Mouse (Mus musculus) adrenal gland, postnatal 4 days (tissue): ENCODE results near the gene Cryzl1. TPM values are rescaled to one million over a fixed set of nuclear protein-coding genes. Genes with fewer than 3 reads are reported as not detected.

Source experiments
- DNase-seq, 2 experiments: peaks; one replicate each; pipeline ENCODE4 v3.0.0; 2021 to 2022; ENCODE audit warnings: low spot score in 2 of 2, mixed read lengths in 2 of 2
- total RNA-seq, 2 experiments: library from RNA; stranded (reverse); gene quantifications; 2 replicates each; pipeline ENCODE4 v1.2.3; 2021

Cryzl1 gene
- total RNA-seq, 2 experiments from 2014 or later: 61.0 to 67.9 TPM

DNA sequence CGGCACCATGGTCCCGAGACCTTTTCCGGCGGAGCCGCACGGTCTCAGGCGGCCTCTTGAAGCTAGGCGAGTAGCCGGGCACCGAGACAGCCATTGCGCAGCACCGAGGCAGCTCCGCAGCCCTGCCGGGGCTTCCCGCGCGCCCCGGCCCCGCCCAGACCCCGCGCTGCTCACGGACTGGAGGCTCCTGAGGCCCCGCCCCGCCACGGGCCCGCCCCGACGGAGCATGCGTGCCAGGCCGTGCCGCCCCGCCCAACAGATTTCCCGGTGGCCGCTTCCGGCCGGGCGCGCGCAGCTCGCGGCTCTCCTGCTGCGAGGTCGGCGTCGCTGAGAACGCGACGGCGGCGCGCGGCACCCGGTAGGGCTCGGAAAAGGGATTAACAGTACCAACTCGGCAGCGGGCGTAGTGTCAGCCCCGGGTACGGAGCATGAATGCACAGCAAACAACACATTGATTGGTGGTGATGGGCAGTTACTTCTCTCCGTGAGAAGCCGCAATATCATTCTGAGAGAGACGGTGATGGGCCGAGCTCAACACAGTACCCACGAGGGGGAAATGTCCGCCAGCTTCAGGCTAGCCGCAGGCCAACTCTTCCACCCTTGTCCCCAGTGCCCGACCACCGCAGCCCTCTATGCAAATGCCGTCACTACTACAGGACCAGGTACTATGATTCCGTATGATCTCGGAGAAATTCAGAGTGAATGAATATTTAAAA lies 40.0 kb downstream of the Cryzl1 start, which contains the start of gene Donson:
Gene Donson (minus strand): TSS at position 152 of the 716 bp plus-strand sequence.
- DNase-seq: peak; percentile 89 to 94

DNA sequence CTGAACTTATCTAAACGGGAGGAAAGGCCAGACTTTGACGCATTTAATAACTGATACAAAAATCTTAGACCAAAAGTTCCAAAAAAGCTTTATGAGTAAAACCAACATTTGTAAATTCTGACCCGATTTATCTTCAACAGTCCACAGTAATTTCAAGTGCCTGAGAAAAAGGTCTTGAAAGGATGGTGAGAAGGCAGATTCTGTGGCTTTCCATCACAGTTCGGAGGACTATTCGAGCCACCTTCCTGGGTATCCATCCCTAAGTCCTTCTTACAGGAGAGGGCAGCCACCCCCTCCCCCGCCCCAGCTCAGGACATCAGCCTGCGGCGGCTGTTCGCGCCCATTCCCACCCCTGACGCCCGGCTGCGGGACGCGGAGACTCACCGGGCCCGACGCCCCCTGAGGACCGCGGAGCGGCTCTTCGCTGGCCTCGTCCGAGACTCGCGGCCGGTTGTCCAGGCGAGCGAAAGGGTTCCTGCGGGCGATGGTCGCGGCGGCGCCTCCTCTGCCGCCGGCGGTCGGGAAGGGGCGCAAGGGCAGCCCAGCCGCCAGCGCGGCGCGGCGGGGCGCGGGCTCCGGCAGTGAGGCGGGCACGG lies 40.7 kb downstream of the Cryzl1 start:
- DNase-seq: no peak

DNA sequence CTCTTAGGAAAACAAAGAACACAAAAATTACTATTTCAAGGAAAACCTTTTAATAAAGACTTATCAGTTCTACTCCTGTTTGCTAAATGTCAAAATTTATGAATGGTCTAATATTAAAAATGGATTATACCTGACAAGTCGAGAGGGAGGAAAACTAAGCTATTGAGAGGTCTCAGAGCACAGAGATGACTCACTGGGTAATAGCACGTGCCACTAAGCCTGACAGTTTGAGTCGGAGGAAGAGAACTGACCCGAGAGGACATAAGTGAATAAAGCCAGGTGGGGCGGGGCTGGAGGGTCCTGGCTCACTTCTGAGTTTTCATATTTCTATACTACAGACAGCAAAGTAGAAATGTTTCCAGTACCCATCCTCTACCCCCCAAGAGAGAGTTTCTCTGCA lies 42.4 kb downstream of the Cryzl1 start:
- DNase-seq: no peak

DNA sequence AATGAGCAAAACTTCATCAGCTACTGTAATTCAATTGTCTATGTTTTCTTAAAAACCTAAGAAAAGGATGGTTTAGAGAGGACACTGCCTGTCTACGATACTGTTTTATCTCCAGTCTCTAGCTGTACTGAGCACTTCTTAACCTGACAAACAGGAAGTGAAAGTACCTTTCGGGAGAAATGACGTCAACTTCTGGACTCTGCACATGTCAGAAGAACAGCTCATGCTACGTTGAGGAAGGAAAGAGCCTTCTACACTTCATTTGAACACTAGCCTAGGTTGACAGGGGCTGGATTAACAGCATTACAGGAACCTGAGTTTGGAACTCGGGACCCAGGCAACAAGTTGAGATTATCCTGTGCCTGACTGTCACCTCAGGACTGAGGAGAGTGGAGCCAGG lies 43.2 kb downstream of the Cryzl1 start:
- DNase-seq: no peak

DNA sequence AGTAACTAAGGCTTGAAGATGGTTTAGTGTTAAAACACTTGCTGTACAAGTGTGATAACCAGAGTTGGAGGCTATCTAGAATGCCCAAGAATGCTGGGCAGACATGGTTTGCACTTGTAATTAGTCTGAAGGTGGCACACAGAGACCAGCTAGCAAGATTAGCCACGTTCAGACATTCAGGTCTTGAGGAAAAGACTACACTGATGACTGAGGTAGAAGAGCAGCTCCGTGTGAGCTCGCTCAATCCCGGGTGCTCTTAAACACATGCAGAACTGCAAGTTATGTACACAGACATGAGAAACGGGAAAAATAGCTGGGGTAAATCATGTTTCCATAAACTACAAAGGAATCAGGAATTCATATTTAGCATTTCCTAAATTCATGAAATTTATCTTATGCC lies 48.1 kb downstream of the Cryzl1 start:
- DNase-seq: no peak

DNA sequence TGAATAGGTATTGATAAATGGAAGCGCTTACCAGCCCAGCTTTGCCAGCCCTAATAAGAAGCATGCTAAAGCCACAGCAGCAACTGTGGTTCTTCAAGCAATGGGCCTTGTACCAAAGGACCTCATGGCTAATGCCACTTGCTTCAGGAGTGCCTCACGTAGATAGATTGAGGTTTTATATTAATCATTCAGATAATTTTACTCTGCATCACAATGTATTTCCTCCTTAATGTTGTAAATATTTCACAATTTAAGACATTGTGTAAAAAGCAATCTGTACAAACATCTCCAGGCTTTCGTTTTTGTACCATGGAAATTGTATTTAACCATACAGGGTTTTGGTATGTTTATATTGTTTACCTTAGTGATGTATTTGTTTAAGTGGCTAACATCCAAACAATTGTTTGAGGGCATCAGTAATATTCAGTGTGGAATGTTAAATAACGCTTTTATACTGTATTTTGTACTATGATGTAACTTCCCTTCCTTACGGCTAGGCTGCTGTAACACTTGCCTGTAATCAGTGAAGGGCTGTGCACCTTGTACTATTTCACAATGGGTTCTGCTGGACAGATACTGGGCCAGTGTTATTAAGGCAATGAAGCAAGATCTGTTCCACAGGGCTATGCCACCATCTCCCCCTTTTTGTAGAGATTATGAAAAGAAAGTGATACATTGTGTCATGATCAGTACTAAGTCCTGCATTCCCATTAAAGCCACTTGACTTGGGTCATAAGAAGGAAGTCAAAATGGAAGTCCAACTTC lies 50.4 kb downstream of the Cryzl1 start:
- no peak for DNase-seq

DNA sequence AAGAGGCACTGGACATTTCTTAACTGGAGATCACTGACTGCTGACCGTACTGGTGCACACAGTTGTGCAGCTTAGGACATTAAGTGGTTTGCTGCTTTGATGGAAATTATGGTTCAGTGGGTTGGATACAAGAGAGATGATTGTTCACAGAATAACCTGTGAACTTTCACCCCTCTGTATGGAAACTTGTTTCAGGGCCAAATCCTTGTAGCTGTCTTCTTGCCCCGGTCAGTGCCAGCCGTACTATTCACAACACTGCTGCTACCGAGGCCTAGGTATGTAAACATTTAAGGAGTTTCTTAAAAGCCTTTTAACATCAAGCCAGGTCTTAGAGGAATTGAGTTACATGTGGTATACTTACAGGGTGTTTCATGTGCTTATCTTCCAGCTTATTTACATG lies 54.3 kb downstream of the Cryzl1 start:
- no peak for DNase-seq

DNA sequence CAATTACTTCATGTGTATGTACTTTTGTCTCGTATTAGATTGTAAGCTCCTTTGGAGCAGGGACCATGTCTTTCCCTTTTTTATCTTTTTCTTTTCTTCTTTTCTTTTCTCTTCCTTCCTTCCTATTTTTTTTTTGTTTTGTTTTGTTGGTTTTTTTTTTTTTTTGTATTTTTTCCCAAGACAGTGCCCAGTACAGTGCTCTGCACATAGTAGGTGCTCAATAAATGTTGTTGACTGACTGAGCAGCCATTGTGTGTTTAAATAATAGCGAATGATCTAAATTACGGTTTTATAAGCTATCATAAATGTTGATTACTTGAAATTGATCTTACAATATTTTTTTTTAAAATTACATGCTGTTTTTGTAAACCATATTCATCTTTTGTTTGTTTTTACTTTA lies 65.0 kb downstream of the Cryzl1 start:
- DNase-seq: no peak

DNA sequence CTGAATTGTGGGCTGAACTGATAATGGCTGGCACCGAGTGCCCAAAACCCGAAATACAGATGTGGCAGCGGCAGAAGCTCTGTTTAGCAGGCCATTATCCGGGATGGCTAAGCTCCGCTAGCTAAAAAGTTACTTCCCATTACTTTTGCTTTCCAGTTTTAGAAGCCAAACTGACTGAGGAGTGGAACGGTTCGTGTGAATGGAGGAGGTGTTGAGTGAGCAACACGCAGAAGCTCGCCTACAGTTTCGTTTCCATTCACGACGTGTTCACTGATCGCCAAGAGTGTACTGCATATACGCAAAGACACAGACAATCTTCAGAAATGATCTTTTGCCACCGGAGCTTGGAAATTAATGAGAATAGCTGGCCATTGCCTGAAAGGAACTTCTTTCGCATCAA lies 66.4 kb downstream of the Cryzl1 start:
- DNase-seq: no peak

DNA sequence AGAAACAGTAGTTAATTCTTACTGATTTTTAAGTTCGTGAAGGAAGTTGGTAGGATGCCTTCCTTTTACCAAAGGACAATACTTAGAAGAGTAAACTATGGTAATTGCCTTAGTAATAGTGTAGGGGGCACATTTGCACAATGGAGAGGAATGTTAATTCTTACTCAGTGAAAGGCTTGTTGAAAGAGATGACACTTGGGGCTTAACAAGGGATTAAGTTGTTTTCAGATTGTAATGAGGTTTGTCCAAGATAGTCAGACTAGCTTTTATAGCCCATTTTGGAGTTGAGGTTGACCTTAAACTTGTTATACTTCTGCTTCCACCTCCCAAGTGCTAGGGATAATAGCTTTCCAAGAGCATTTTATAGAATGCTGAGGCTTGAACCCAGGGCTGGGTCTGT lies 67.4 kb downstream of the Cryzl1 start:
- no peak for DNase-seq

DNA sequence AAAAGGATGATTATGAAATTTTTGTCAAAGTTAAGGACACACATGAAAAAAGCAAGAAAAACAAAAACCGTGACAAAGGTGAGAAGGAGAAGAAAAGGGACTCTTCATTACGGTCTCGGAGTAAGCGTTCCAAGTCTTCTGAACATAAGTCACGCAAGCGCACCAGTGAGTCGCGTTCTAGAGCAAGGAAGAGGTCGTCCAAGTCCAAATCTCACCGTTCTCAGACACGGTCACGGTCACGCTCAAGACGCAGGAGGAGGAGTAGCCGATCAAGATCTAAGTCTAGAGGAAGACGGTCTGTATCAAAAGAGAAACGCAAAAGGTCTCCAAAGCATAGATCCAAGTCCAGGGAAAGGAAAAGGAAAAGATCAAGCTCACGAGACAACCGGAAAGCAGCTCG lies 69.0 kb downstream of the Cryzl1 start:
- DNase-seq: no peak

DNA sequence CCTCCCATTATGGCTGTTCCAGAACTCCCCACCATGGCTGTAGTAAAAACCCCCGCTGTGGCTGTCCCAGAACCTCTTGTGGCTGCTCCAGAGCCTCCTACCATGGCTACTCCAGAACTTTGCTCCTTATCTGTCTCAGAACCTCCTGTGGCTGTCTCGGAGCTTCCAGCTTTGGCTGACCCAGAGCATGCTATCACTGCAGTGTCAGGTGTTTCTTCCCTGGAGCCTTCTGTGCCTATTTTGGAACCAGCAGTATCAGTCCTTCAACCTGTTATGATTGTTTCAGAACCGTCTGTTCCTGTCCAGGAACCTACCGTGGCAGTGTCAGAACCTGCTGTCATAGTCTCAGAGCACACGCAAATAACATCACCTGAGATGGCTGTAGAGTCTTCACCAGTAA lies 70.3 kb downstream of the Cryzl1 start:
- DNase-seq: no peak

DNA sequence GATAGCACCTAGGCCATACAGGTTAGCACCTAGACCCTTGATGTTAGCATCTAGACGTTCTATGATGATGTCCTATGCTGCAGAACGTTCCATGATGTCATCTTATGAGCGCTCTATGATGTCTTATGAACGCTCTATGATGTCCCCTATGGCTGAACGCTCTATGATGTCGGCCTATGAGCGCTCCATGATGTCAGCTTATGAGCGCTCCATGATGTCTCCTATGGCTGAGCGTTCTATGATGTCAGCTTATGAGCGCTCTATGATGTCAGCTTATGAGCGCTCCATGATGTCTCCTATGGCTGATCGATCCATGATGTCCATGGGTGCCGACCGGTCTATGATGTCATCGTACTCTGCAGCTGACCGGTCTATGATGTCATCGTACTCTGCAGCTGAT lies 71.5 kb downstream of the Cryzl1 start:
- no peak for DNase-seq

DNA sequence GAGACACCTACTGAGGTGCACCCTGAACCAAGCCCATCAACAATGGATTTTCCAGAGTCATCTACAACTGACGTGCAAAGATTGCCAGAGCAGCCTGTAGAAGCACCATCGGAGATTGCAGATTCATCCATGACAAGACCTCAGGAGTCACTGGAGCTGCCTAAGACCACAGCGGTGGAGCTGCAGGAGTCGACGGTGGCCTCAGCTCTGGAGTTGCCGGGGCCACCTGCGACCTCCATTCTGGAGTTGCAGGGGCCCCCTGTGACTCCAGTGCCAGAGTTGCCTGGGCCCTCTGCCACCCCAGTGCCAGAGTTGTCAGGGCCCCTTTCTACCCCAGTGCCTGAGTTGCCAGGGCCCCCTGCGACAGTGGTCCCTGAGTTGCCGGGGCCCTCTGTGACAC lies 73.5 kb downstream of the Cryzl1 start:
- no peak for DNase-seq

DNA sequence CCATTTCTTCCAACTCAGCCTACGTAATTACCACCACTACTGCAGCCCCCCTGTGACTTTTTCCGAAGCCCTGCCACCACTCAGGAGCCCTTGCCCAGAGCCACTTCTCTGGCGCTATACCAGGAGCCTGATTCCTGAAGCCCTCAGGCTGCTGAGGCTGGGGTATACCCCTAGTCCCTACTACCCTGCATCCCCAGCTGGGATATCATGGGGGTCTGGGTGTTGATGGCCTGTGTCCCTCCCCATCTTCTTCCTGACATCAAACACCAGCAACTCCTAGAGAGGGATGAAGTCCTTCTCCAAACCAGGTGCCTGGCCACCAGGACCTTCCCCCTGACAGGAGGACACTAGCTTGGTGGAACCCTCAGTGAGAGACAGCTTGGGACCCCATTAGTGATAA lies 76.6 kb downstream of the Cryzl1 start:
- no peak for DNase-seq

DNA sequence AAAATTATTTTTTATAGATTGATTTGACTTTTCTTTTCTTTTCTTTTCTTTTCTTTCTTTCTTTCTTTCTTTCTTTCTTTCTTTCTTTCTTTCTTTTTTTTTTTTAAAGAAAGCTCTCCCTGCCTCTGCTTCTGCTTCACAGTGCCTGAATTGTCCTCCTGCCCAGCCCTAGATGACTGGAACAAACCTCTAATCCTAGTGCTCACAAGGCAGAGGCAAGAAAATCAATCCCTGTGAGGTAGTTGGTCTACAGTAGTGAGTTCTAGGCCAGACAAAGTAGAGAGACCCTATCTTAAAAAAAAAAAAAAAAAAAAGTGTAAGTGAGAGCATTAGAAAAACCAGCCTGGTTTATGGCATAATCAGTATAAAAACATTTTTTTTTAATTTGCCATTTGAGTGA lies 79.0 kb downstream of the Cryzl1 start:
- DNase-seq: no peak

DNA sequence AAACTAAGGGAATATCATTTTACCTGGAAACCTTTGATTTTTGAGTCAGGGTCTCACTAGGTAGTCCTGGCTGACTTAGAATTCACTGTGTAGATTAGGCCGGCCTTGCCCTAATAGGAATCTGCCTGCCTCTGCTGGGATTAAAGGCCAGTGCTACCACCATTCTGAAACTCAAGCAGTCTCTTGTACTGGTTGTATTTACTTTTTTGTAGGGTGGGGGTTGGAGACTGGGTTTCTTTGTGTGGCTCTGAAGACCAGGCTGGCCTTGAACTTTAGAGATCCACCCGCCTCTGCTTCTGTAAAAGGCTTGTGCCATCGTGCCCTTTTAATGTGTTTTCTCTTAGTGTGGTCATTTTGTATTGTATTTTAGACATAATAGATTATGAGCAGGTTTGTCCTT lies 79.5 kb downstream of the Cryzl1 start:
- no peak for DNase-seq

DNA sequence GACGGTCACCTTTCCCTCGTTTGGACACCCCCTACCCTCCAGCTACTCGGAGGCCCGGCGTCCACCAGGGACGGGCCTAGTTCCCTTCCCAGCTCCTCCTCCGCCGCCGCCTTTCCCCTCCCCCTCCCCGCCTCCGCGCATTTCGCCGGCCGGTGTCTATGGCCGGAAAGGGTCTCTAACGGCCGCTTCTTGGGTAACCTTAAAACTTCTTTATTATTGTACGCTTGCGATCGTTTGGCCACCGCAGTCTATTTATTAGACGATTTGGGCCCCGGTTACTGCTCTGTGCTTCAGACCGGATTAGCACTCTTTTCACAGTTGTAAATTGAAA lies 80.6 kb downstream of the Cryzl1 start:
- peak; percentile 68 to 69 for DNase-seq

DNA sequence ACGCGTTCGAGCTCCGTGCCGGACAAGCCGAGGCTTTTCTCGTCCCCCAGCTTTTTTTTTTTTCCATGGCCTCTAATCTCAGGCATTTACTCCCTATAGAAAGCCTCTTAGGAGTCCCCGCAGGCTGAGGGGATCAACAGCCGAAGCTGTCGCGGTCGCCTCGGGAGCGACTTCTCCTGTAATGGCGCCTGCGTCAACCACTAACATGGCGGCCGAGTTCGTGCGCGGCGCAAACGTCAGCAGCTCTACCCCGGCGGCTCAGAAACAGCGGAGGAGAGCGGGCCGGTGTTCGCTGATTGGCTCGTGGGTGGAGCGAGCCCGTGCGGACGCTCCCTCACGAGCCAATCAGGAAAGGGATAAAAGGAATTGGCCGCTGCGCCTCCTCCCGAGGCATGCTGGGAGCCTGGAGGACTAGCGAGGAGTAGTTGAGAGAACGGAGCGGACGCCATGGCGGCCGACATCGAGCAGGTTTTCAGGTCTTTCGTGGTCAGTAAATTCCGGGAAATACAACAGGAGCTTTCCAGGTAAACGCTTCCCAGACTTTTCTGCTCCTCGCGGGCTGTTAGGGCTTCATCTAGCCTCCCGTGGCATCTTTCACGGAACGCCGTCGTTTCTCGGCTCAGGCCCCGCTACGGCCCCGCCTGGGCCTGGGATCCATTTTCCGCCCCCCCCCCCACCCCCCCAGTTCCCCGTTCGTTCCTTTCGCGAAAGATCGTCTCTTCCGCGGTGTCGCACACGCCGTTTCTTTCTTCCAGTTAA lies 81.1 kb downstream of the Cryzl1 start, which contains the start of gene Son:
Gene Son (plus strand): TSS at position 46 of the 759 bp plus-strand sequence.
- peak; percentile 81 to 88 for DNase-seq

DNA sequence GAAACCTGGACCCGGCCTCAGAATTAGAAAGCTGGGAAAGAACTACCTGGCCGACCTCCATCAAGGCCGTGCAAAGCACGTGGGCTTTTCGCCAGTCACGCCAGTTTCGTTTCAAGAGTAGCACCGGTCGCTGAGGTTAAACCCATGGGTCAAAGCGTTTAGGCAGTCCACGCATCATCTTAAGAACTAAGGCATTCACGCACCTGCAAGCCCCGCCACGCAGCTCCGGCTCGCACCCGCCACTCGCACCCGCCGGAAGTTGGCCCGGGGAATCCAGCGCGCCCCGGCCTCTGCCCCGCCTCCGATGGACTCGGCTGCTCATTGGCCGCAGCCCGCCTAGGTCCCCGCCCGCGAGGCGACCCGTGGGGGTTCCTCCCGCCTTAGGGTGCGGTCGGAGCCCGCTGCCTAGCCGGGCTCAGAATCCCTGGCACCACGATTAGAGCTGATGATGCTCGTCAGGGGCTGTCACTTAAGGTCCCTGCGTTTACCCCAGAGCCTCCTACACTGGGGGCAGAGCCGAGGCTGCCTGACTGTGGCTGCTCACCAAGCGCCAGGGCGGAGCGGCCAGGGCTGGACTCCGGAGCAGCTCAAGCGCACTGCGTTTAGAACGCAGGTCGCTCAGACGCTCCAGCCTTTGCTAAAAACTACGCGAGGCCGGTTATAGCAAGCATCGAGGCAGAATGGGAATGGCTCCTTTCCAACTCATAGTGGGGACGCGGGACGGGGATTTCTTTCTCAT lies 81.9 kb downstream of the Cryzl1 start, which contains the start of gene Gart:
Gene Gart (minus strand): TSS at position 272 of the 739 bp plus-strand sequence.
- DNase-seq: peak; percentile 87 to 90
